Mouse (Mus musculus) heart, embryonic 15.5 days (tissue): ENCODE results near the gene Neurod1. TPM values are rescaled to one million over a fixed set of nuclear protein-coding genes. Genes with fewer than 3 reads are reported as not detected.
A peak's percentile ranks its signal among the peaks of the same experiment; 100 is the strongest.

ENCODE experiments used
- ATAC-seq: fragments of 200-750 bp; cut with Nextera tagmentation; replicated peaks from 2 replicates; pipeline ENCODE4 v1.8.0; 2017; ENCODE audit warnings: low read depth, moderate TSS enrichment; ENCODE audit not compliant: insufficient number of reproducible peaks, insufficient read depth, low FRiP score
- H3K27ac ChIP-seq: fragments of 300-500 bp; sonication (generic); 2 replicates; pipeline ENCODE4 v1.5.1; 2015; ENCODE audit warnings: mild to moderate bottlenecking, inconsistent platforms
- H3K27me3 ChIP-seq: fragments of 300-500 bp; sonication (generic); 2 replicates; pipeline ENCODE4 v1.6.1; 2015; ENCODE audit warnings: inconsistent platforms
- H3K36me3 ChIP-seq: fragments of 300-500 bp; sonication (generic); 2 replicates; pipeline ENCODE4 v1.6.1; 2015; ENCODE audit warnings: mild to moderate bottlenecking, inconsistent platforms
- H3K4me1 ChIP-seq: fragments of 300-500 bp; sonication (generic); replicated peaks from 2 replicates; pipeline ENCODE4 v1.6.1; 2015; ENCODE audit warnings: inconsistent platforms
- H3K4me2 ChIP-seq: fragments of 300-500 bp; sonication (generic); 2 replicates; pipeline ENCODE4 v1.6.1; 2015; ENCODE audit warnings: inconsistent platforms, mild to moderate bottlenecking, moderate library complexity
- H3K4me3 ChIP-seq: fragments of 300-500 bp; sonication (generic); 2 replicates; pipeline ENCODE4 v1.5.1; 2015; ENCODE audit warnings: mild to moderate bottlenecking, inconsistent platforms
- H3K9ac ChIP-seq: fragments of 300-500 bp; sonication (generic); 2 replicates; pipeline ENCODE4 v1.6.1; 2015; ENCODE audit warnings: mild to moderate bottlenecking, inconsistent platforms
- H3K9me3 ChIP-seq: fragments of 300-500 bp; sonication (generic); replicated peaks from 2 replicates; pipeline ENCODE4 v1.6.1; 2016; ENCODE audit warnings: inconsistent platforms
- WGBS: fragments of 180-500 bp; shearing (Covaris S2); methylation state at CpG from one replicate; pipeline ENCODE4 v1.1.7; 2015; ENCODE audit warnings: mixed read lengths; 5-methylcytosine and 5-hydroxymethylcytosine counted together
- polyA plus RNA-seq: library from polyadenylated mRNA; unstranded; fragments of >200 nt; fragmentation: Nextera tagmentation; extraction: Ambion mirVana; gene quantifications from 2 replicates; pipeline ENCODE4 v1.2.1, GENCODE M21; 2015

Gene Neurod1
- polyA plus RNA-seq, 1 experiment from 2014 or later, result not detected

GRCm38 (mm10) chr2:79455646-79456045 is 905 bp downstream of the Neurod1 start:
- no peak overlapping the region for H3K4me3 ChIP-seq
- no peaks in the 10 kb centered on the region for H3K9me3 ChIP-seq
- no peak overlapping the region for H3K4me2 ChIP-seq
- no peaks in the 10 kb centered on the region for H3K36me3 ChIP-seq
- H3K9ac ChIP-seq, result no peak overlapping the region
- ATAC-seq, result no peak
- H3K27me3 ChIP-seq, result peaks cover 82% of the 10 kb centered on the region
- peaks cover 13% of the 10 kb centered on the region for H3K4me1 ChIP-seq
- H3K27ac ChIP-seq, result no peak overlapping the region
- 5% methylated on average over 10 of the region's 10 CpGs for WGBS

- Histone ChIP-seq H3K4me1 (peaks cover 13% of the 10 kb centered on the region), H3K27ac (no peak overlapping the region), H3K36me3 (no peaks in the 10 kb centered on the region), H3K4me2 (no peak overlapping the region), H3K9ac (no peak overlapping the region), H3K9me3 (no peaks in the 10 kb centered on the region), H3K27me3 (peaks cover 76% of the 10 kb centered on the region), H3K4me3 (no peak overlapping the region)
- no peak for ATAC-seq
- 17% methylated on average over 15 of the region's 15 CpGs for WGBS
Observed at GRCm38 (mm10) chr2:79454786-79455446, 1.6 kb downstream of the Neurod1 start.

DNA sequence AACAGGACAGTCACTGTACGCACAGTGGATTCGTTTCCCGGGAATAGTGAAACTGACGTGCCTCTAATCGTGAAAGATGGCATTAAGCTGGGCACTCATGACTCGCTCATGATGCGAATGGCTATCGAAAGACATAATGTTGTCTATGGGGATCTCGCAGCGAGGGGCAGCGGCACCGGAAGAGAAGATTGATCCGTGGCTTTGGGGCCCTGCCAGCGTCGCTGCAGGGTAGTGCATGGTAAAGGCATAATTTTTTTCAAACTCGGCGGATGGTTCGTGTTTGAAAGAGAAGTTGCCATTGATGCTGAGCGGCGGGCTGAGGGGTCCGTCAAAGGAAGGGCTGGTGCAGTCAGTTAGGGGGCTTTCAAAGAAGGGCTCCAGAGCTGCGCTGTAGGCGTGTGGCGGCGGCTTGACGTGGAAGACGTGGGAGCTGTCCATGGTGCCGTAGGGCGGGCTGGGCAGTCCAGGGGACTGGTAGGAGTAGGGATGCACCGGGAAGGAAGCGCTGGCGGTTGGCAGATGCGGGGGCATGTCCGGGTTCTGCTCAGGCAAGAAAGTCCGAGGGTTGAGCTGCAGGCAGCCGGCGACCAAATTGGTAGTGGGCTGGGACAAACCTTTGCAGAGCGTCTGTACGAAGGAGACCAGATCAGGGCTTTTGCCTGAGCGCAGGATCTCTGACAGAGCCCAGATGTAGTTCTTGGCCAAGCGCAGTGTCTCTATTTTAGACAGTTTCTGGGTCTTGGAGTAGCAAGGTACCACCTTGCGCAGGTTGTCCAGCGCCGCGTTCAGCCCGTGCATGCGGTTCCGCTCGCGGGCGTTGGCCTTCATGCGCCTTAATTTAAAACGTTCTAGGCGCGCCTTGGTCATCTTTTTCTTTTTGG is 2.4 kb downstream of the Neurod1 start:
- Histone ChIP-seq H3K27ac (no peak overlapping the region), H3K36me3 (no peaks in the 10 kb centered on the region), H3K4me3 (peak overlapping the region; percentile 55), H3K9ac (no peak overlapping the region), H3K9me3 (no peaks in the 10 kb centered on the region), H3K4me1 (peaks cover 13% of the 10 kb centered on the region), H3K4me2 (peak overlapping the region; percentile 89), H3K27me3 (peaks cover 68% of the 10 kb centered on the region)
- ATAC-seq, result peak; percentile 85; the same call in 1 of the 2 replicates
- WGBS, result 4% methylated on average over 55 of the region's 55 CpGs

- Histone ChIP-seq H3K27me3 (peaks cover 41% of the 10 kb centered on the region), H3K4me2 (no peak overlapping the region), H3K4me3 (no peak overlapping the region), H3K9me3 (no peaks in the 10 kb centered on the region), H3K36me3 (no peaks in the 10 kb centered on the region), H3K4me1 (peaks cover 8% of the 10 kb centered on the region), H3K9ac (no peak overlapping the region), H3K27ac (no peak overlapping the region)
- WGBS, result 42% methylated on average over 5 of the region's 5 CpGs
- ATAC-seq, result no peak
Observed at GRCm38 (mm10) chr2:79451438-79451837, 5.1 kb downstream of the Neurod1 start.

DNA sequence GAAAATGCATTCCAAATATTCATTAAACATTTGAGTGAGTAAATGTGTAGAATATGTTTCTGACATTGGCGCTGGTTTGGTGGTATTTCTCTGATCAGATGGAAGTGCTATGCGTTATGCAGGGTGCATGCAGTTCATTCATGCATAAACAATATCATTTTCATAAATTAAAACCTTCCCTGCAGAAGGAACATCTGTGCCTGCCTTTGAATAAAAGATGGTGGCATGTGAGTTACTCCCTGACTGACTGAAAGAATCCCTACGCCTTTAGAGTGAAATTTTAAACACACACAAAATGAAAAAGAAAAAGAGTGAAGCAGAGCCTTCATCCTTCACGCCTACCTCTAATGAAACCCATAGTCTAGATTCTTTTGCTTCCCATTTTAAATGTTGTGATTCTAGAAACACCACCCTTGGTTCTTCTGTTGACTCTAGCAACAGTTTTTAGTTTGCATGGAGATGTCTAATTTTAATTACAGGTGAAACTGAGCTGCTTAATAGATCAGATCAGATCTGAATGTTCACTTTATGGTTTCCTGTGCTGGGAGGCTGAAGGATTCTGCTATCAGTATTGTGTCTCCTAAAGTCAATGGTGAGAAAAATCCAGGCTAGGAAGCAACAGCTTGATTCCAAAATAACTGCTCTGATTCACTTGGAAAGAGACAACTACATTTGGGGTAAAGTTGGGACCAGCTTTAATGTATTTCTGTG is 5.7 kb downstream of the Neurod1 start:
- Histone ChIP-seq H3K27me3 (peaks cover 35% of the 10 kb centered on the region), H3K4me3 (no peak overlapping the region), H3K27ac (no peak overlapping the region), H3K36me3 (no peaks in the 10 kb centered on the region), H3K9ac (no peak overlapping the region), H3K9me3 (no peaks in the 10 kb centered on the region), H3K4me1 (peaks cover 7% of the 10 kb centered on the region), H3K4me2 (no peak overlapping the region)
- ATAC-seq, result no peak
- WGBS, result 61% methylated on average over 4 of the region's 4 CpGs

GRCm38 (mm10) chr2:79449371-79449770 is 7.2 kb downstream of the Neurod1 start:
- no peak overlapping the region for H3K4me2 ChIP-seq
- H3K4me3 ChIP-seq, result no peak overlapping the region
- no peak overlapping the region for H3K27ac ChIP-seq
- H3K36me3 ChIP-seq, result no peaks in the 10 kb centered on the region
- 54% methylated on average over 4 of the region's 4 CpGs for WGBS
- no peaks in the 10 kb centered on the region for H3K9me3 ChIP-seq
- peaks cover 21% of the 10 kb centered on the region for H3K27me3 ChIP-seq
- ATAC-seq, result no peak
- peaks cover 6% of the 10 kb centered on the region for H3K4me1 ChIP-seq
- H3K9ac ChIP-seq, result no peak overlapping the region

- ATAC-seq, result no peak
- 55% methylated on average over 1 of the region's 1 CpGs for WGBS
- no peak overlapping the region for H3K9ac ChIP-seq
Observed at GRCm38 (mm10) chr2:79447198-79447597, 9.4 kb downstream of the Neurod1 start.

GRCm38 (mm10) chr2:79443861-79444620 is 12.5 kb downstream of the Neurod1 start:
- no peak overlapping the region for H3K4me2 ChIP-seq
- no peaks in the 10 kb centered on the region for H3K36me3 ChIP-seq
- WGBS, result 75% methylated on average over 3 of the region's 3 CpGs
- H3K27ac ChIP-seq, result no peak overlapping the region
- H3K4me1 ChIP-seq, result no peaks in the 10 kb centered on the region
- no peak for ATAC-seq
- no peak overlapping the region for H3K9ac ChIP-seq
- no peak overlapping the region for H3K4me3 ChIP-seq
- no peaks in the 10 kb centered on the region for H3K9me3 ChIP-seq
- no peaks in the 10 kb centered on the region for H3K27me3 ChIP-seq

More at GRCm38 (mm10) chr2:79447198-79447597, 9.4 kb downstream of the Neurod1 start:
- H3K4me3 ChIP-seq, result no peak overlapping the region
- peaks cover 8% of the 10 kb centered on the region for H3K27me3 ChIP-seq
- H3K4me2 ChIP-seq, result no peak overlapping the region
- no peaks in the 10 kb centered on the region for H3K9me3 ChIP-seq
- H3K36me3 ChIP-seq, result no peaks in the 10 kb centered on the region
- H3K27ac ChIP-seq, result no peak overlapping the region
- H3K4me1 ChIP-seq, result no peaks in the 10 kb centered on the region

DNA sequence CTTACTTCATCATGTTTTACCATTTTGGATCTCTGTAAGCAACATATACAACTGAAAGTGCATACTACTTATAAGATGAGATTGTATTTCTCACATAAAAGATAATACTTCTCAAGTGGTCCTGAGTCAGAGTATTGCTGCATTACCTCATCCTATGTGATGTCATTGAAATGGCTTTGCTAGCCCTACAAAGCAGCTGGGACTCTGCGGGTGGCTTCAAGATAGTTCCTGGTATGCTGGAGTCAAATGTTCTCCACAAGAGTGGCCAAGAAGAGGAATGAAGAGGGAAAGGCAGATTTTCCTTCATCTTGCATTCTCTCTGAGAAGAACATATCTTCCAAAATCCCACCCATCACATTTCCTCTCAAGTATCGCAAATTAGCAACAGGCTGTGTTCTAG is 13.2 kb downstream of the Neurod1 start:
- H3K36me3 ChIP-seq, result no peaks in the 10 kb centered on the region
- H3K27me3 ChIP-seq, result no peaks in the 10 kb centered on the region
- whole genome bisulfite sequencing, result 86% methylated on average over 2 of the region's 2 CpGs
- H3K9me3 ChIP-seq, result no peaks in the 10 kb centered on the region
- no peak overlapping the region for H3K4me2 ChIP-seq
- no peak for ATAC-seq
- H3K4me3 ChIP-seq, result no peak overlapping the region
- H3K27ac ChIP-seq, result no peak overlapping the region
- no peaks in the 10 kb centered on the region for H3K4me1 ChIP-seq
- no peak overlapping the region for H3K9ac ChIP-seq

GRCm38 (mm10) chr2:79442906-79443305 is 13.6 kb downstream of the Neurod1 start:
- Histone ChIP-seq H3K4me1 (no peaks in the 10 kb centered on the region), H3K9ac (no peak overlapping the region), H3K9me3 (no peaks in the 10 kb centered on the region), H3K27ac (no peak overlapping the region), H3K4me3 (no peak overlapping the region), H3K36me3 (no peaks in the 10 kb centered on the region), H3K4me2 (no peak overlapping the region), H3K27me3 (no peaks in the 10 kb centered on the region)
- WGBS, result 74% methylated on average over 6 of the region's 6 CpGs
- no peak for ATAC-seq

GRCm38 (mm10) chr2:79442227-79442626 is 14.3 kb downstream of the Neurod1 start:
- Histone ChIP-seq H3K27me3 (no peaks in the 10 kb centered on the region), H3K9me3 (no peaks in the 10 kb centered on the region), H3K27ac (no peak overlapping the region), H3K36me3 (no peaks in the 10 kb centered on the region), H3K4me2 (no peak overlapping the region), H3K9ac (no peak overlapping the region), H3K4me3 (no peak overlapping the region), H3K4me1 (no peaks in the 10 kb centered on the region)
- ATAC-seq, result no peak
- WGBS, result 92% methylated on average over 2 of the region's 2 CpGs
